Mouse (Mus musculus) thymus, postnatal 25 days (tissue): ENCODE measurements around the gene Cacnb4.
A peak's percentile ranks its signal among the peaks of the same experiment; 100 is the strongest.

Source experiments
- DNase-seq: peaks from one replicate; pipeline ENCODE4 v3.0.0; 2022

Gene Cacnb4

DNA sequence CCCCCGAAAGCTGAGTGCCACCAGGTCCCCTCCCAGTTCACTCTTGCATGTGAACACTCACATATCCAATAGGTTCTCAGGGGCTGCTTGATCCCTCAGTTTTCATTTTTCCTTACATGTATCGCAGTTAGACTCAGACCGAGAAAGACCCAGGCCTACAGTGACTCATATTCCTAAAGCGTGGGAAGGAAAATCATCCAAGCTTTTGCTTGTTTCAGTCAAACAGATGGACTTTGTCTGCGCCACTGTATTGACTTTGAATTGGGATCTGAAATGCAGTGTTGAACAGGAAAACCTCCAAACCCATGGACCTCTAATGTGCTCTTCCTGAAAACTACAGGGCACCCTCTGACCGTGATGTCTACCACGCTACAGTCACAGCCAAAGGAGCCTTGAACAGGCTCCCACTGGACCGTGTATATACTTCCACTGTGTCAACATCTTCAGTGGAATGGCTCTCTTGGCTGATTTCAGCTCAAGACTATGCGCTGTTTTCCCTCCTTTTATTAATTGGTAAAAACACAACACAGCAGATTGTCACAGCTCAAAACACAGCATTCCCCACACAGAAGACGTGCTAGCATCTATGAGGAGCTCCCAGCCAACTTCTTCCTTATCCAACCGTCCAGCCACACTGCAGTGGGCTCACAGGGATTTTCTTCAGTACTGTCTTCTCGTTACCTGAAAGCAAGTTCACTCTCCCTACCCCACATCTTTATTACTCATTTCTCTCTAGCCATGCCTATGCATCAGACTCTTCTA lies 215.2 kb downstream of the Cacnb4 start:
- DNase-seq: no peak

DNA sequence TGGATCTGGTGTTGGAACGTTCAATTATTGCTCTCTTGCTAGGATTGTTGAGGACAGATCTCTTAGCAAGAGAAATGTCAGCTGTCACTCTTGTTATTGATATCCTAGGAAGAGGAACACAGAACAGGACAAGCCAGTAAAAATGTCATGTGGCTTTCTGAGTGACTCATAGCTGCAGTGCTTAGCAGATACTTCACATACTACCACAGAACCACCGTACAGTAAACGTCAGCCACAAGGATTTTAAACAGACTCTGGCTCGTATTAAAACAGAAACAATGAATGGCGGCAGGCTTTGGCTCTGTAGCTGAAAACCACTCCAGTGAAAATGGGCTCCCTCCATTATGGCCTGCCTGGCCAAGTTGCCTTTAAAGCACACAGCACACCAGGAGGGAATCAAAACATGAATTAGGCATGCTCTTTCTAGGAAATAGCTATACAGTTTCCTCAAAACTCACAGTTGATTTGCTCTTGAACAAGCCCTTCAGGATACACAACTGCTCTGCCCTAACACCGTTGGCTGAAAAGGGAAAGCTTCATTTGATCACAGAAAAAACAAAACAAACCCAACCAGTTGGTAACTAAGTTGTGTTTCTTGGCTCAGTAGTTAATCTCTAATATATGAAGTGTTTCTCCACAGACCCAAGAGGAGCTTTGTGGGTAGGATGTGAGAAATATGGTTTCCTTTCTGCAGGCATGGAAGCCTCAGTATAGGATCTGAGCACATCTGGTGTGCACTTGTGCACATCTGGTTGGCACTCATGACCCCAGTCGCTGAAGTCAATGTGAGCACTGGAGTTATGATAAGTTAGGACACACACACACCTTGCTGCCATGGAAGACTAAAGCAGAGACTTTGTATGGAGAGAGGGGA lies 220.8 kb downstream of the Cacnb4 start:
- DNase-seq: no peak

DNA sequence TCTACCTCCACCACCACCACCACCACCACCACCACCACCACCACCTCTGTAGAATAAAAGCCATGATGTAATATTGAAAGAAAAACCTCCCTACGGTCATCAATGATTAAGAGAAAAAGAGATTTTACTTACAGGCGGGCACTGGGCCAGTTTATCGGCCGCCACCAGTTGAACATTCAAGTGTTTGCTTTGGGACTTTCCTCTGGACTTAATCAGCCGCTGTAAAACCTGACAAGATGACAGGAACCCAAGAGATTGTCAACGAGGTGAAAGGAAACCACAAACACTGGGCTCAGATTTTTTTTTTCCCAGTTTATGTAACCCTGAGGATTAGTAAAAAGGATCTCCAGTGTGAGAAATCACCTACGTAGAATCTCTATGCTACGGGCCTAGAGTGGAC lies 226.8 kb downstream of the Cacnb4 start:
- DNase-seq: no peak

DNA sequence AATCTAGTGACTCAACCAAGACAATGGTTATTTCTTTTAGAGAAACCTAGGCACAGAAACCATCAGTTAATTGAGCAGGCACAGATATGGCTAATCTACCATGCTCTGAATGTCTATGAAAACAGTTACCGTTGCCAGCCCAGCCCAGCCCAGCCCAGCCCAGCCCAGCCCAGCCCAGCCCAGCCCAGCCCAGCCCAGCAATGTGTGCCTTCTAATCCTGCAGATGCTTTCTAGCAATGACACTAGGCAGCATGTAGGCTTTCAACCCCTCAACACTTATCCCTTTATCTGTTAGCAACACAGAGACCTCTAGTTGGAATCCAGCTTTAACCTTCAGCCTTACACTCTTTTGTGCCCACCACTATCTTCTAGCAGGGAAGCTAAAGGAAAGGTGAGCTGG lies 227.7 kb downstream of the Cacnb4 start:
- DNase-seq: no peak

DNA sequence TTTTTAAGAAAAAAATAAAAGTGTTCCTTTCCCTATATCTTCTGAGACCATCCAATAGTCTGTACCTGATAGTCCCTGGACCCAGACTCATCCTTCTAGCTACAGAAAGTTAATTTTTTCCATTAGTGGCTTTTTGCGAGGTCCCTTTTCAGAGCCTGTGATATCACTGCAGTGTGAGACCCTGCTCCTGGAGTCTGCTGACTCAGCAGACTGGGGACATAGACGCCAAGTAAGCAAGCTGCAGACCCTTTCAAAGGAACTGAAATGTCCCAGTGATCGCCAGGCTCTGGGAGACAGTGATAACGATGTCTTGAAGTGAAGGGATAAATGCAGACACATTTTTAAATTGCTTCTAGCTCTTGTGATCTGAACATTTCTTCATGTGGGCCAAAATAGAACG lies 230.0 kb downstream of the Cacnb4 start:
- DNase-seq: no peak

DNA sequence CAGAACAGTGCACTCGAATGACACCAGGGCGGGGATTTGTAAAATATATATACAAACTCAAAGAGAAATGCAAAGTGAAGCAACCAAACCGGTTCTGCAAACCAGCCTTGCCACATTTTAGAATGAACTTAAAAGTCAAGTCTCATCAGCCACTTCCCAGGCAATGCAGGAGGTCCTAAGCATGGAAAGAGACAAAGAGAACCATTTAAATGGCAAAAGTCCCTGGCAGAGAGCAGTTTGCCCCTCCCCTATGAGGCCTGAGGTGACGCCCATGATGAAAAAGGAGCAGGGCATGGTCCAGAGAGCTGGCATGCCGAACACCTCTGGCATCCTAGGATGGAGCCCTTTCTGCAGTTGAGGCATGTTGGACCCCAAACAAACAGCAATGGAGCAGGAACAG lies 234.5 kb downstream of the Cacnb4 start:
- DNase-seq: no peak

DNA sequence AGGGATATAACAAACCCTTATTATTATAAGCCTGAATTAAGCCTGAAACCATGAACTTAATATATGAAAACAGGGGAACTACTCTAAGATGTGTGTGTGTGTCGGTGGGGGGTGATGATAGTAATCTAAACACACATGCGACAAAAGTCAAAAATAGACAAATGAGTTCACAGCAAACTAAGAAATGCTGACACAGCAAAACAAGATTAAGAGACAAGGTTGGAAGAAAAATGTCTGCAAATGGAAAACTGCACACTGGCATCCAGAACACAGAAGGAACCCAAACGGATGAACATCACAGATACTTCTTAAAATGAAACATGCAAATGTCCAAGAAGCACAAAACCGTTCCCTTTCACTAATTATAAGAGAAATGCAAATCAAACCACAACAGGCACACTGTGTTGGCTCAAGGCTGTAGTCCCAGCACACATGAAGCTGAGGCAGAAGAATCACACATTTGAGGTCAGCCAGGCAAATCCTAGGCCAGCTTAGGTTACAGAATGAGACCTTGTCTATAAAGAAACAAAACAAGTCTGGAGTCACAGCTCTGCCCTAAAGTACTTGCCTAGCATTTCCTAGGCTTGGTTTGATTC lies 236.1 kb downstream of the Cacnb4 start:
- DNase-seq: no peak

DNA sequence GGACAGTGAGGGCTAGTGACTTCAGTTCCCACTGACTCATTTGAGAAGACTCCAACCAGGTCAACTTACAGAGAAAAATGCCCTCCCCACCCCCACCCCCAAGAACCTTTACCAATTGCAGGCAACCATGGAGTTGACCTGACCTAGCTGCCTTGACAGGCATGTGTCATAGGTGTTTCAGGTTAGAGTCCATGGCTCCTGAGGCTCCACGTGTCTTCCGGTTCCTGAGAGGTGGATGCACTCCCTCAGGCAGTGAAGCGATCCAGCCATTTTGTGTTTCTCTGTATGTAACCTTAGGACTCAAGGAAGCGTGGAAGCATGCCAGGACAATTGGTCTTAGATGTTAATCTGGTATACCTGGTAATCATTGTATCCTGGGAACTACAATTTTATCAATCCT lies 238.2 kb downstream of the Cacnb4 start:
- no peak for DNase-seq

DNA sequence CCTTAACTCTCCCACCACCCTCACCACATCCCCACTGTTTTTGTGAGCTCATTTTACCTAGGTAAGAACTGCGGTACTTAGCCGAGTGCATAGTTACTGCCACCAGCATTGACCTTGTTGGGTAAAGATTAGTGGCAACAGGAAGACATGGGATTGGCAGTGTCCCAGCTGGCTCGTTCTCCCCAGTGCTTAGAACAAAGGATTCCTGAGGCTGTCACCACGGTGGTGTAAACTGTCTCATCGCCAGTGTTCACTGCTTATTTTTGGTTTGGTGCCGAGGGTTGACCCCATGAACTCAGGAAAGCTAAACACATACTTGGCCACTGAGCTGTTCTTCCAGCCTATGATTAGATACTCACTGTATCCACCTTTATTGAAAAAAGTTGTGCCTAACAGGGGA lies 238.6 kb downstream of the Cacnb4 start:
- no peak for DNase-seq

DNA sequence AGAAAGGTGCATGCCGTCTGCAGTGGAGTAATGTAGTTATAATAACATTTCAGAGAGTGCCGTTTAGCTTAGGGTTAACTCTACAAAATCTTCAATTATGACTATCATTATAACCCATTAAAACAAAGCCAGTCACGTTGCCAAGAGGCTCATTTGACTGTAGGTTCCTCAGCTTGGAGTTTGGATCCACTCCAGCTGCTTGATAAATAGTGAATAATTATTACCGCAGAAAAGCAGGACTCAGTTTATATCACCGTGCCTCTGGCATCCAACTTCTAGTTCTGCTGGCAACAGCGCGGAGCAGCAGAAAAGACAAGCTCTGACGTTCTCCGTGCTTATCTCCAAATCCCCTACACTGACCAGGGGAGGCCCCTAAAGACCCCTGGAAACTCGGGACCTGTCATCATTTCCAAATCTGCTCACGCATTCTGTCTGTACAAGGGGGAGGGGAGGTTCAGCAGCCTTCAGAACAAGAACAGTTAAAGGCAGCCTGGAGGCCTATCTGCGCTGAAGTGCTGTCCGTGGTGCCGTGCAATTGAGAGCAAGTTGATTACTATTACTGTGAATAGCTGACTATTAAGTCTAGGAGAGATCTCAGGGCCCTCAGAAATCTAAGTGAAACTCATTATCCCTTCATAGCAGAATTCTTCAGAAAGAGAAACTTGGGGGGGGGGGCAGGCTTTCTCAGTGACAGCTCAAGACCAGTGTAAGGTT lies 240.6 kb downstream of the Cacnb4 start:
- DNase-seq: no peak

DNA sequence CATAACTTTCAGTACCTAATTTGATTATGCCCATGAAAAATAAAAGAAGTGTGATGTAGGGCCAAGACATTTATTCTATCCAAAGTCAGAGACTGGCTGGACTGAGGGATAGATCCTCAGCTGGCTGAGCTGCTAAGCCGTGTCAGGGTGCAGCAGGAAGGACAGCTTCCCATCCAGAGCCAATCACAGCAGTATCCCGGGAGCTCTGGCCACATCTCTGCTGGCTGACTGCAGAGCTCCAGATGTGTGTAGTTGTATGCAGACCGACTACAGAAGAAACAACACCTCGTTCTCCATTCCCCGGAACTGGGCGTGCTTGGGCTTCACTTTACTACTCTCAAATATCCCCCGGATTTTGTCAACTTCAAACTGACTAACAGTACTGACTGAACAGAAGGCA lies 243.3 kb downstream of the Cacnb4 start:
- no peak for DNase-seq

DNA sequence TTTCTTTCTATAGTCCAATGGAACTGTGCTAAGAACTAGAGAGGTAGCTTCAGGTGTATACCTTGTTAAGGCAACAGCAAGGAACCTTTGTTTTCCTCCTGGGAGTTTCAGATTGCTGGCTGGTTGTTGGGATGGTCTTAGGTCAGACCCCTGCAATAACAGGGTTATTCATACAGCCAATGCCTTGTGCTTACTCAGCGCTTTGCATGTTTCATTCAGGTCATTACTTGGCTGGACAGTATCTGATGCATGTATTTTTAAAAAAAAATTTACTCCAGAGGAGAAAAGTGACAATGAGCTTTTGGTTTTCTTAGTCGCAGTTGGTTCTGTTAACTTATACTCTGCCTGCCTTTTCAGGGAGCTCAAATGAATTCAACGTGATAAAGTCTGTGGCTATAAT lies 249.2 kb downstream of the Cacnb4 start:
- no peak for DNase-seq

DNA sequence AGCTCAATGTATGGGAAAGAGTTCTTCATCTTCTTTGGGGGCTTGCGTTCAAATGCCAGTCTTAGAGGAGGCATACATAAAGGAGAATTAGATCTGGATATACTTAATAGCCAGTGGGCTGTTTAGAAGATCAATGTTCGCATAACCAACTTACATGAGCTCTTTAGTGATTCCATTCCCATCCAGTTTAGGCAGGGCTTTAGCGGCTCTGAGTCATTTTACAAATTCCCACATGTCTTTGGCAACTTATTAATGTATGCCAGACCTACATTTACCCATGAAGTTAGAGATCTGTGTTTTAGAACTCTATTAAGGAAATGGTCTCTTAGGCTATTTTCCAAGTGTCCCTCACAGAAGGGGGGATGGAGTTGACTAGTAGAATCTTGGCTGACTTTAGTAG lies 250.6 kb downstream of the Cacnb4 start:
- no peak for DNase-seq

DNA sequence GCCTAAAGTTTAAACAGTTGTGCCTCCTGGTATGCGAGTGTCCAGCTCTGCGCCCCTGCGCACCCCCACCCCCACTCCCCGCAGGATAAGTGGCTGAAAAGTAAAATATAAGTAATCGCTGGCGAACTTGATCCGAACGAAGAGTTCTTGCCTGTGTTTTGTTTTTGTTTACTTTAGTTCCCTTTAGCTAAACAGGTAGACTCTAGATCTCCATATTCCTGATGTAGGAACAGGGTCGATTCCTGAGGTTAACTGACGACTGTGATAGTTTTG lies 251.2 kb downstream of the Cacnb4 start:
- no peak for DNase-seq

DNA sequence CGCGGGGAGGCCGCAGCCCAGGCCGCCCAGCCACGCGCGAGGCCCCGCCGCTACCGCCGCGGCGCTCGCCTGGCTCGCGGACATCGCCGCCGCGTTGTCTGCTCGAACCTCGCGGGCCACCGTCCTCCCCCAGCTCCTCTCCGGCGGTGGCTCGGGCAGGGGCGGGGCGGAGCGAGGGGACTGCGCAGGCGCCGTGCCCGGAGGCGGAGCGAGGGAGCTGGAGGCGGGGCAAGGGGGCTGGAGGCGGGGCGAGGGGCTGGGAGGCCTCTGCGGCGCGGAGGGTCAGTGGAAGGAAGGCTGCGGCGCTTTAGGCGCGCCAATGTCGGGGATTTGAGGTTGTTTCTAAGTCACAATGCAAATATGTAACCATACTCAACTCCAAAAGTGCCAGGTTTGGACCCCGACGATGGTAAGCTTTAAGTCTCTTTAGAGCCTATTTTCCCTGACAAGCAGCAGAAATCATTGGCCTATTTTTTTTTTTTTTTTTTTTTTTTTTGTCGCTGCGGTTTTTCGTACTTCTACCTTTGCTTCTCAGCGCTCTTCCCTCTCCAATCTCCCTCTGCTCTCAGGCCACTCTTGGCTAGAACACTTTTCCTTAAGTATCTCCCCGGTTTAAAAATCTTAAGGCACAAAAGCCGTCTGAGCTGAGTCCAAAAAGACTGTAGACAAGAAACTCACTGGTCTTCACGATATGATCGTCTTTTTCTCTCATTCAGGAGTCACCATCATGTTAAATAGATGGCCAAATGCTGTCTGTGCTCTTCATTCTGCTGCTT lies 251.7 kb downstream of the Cacnb4 start, which contains the start of gene Arl5a:
Gene Arl5a, minus strand, starts transcription at position 155 of the 776 bp plus-strand sequence.
- peak; percentile 96 for DNase-seq

DNA sequence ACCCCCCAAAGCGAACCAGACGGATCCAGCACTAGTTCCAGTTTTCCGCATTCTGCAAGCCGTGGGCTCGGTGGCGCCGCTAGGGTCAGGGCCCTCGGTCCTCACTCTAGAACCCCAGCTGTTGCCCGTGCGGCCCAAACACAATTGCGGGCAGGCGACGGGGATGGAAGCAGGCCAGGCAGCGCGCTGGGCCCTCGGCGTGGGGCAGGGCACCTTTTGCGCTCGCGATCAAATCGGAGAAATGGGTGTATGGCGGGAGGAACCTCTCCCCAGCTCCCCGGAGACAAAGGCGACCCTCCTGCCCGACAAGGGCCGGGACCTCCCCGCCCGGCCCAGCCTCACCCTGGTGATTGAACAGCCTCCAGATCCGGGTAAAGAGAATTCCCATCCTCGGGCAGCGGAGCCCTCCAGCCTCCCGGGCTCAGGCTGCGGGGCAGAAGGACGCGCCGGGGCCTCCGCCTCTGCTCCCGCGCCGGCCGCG lies 252.3 kb downstream of the Cacnb4 start:
- DNase-seq: peak; percentile 58

DNA sequence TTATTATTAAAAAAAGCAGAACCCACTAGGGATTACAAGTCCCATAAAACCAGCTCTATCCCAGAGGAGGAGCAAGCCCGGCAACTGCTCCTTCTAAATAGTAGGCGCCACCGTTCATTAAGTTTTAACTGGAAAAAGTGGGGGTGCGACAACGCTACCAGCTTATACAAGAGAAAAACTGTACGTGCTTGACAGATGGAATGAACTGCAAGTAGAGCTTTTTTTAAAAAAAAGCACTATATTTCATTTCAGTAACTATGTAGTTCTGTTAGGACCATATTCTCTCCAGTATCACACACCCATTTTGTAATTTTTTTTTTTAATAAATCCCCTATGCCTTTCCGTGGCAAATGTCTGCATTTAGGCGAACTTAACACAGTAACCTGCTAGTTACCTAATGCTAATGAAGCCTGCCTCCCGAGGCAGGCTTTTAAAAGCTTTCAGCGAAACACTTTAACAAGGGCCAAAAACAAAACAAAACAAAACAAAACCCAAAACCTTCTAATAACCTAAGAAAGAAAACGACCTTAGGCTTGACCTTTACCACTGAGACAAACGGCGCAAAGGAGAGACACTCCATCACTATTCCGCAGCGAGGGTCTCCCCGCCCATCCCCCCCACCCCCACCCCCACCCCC lies 252.9 kb downstream of the Cacnb4 start:
- DNase-seq: no peak

DNA sequence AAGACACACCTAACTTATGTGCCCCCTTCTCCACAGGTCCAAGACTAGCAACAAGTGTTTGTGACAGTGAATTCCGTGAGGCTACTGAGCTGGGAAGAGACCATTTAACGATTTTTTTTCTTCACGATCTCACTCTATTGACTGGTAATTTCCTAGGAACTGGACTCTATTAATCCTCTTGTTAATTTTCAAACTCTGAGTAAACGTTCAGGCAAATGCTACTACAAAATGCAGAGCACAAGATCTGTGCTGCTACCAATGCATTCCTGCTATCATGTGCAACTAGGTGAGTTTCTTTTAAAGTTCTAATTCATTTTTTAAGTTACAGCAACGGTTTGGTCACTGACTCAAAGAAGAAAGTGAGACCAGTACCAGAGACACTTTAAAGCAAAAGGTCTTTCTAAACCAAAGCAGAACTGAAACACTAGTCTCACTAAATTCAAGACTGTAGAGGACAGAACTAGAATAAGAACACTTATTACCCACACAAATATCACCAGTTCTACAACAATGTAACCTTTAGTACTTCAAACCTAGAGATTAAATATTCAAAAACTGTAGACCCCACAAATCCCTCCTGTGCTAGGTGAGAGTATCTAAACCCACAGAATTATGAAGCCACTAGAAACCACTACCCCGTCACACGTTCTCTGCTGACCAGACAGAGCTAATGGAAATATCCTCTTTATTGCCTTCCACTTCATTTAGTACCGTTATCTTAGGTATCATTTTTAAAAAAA lies 253.6 kb downstream of the Cacnb4 start:
- DNase-seq: no peak

DNA sequence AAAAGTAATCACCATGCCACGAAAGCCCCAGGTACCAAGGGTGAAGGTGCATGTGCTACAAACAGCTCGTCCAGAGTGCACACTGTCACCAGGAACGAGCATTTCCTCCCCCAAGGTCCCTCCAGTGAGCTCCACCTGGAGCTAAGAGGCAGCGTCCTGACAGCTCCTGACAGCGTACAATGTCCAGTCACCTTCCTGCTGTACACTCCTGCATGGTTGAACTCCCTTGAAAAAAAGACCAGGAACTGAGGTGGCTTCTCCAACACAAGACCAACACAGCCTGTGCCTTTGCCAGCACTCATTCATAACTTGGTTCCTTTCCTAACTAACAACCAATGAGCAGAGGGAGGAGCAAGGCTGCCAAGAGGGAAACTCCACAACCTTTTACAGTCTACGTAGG lies 255.4 kb downstream of the Cacnb4 start:
- DNase-seq: peak; percentile 14

DNA sequence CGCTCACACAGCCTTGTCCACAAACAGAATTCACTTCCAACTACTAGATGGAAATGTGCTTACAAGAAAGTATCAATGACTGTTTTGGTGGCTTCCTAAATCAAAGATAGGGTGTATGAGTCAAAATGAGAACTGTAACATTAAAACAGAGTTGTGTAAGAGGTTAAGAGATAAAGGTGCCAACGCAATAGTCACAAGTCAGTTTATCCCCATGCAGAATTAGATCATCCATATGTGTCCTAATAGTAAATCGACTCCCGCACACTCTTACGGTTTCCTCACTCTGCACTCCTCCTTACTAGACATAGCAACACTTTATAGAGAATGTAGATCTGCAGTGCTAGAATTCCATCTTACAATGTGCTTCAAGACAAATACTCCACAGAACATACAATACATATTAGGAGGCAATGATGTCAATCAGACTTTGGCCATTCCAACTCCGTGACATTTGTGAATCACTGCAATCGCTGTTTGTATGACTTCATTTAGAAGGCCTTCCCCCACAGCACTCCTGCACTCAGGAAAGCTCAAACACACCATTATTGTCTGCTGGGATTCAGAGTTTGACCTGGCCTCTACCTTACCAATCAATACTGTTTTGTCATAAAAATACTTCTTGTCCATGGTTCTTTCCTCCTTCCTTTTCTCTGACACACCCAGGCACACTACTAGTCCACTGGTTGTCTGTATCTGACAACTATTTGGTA lies 256.5 kb downstream of the Cacnb4 start:
- DNase-seq: no peak

DNA sequence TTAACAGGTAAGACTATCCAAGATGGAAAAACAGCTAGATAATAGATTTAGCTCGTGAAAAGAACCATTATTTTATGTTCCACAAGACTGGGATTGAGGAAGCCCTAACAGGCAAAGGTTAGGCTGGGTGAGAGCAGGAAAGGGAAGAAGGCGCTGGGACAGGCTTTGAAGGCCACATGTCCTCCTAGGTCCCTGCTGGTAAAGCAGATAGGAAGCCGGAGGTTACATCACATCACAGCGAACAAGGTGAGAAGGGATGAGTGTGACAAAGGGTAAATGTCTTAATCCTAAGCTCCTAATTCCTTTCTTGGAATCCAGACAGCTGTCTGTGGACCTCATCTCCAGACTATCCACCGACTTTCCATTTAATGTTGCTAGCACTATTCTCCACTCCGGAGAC lies 257.3 kb downstream of the Cacnb4 start:
- DNase-seq: no peak
